In the genomic region with DNA sequence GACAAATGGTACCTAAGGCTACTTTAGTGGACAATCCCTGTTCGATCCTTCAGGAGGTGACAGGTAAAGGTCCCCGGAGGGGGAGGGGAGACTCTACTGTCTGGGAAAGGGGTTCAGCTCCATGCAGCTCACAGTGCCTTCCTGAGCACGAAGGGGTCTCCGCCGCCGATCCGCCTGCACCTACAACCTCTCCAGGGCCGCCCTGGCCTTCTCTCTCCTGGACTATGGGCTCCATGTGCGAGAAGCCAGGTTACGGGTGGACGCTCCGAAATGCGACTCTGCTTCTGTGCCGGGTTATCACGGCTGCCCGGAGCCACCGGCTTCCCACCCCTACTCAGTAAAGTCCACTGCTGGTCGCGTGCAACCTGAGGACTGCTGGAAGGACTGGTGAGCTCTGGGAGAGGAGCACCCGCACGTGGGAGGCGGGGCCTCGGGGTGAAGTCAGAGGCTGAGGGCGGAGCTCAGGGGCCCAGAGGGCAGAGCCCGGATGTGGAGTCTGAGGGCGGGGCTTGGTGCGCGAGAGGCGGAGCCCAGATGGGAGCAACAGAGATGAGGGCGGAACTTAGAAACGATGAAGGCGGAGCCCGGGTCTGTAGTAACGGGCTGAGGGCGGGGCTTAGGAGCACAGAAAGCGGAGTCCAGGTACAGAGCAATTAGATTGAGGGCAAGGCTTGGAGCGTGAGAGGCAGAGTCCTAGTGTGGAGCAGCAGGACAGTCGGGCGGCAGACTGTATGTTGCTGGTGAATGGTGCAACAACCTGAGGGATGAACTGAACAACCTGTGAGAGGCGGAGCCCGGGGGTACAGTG, we compare ENCODE assay signal across 8 mouse cellular contexts. TPM values are rescaled to one million over a fixed set of nuclear protein-coding genes. Genes with fewer than 3 reads are reported as not detected.
A peak's percentile ranks its signal among the peaks of the same experiment; 100 is the strongest.
DNase-seq lines count a peak whose midpoint lies in the region; ATAC-seq and TF ChIP-seq lines count a peak whose summit lies in the region.

No protein-coding gene starts in this region.

- WGBS in hindbrain, postnatal 0 days, result 11% methylated on average over 41 of the region's 41 CpGs

- no peaks in the 10 kb centered on the region for H3K36me3 ChIP-seq in hindbrain, postnatal 0 days (ENCODE audit: insufficient read depth, low read length)

- TF ChIP-seq CTCF in hindbrain, postnatal 0 days (IDR thresholded peaks at IDR 0.05; ENCODE audit: low read depth), result no peak

- peak; percentile 94 to 98 for DNase-seq in adrenal gland, adult (ENCODE audit: inconsistent age in 2 of 2, low spot score in 1 of 2)
- peak; percentile 95 for DNase-seq in embryo, embryonic 10 days (ENCODE audit: low spot score)
- DNase-seq in gastrocnemius, adult 8-10 months (ENCODE audit: low spot score in 2 of 2), result peak; percentile 78 to 86
- peak; percentile 95 for DNase-seq in hindbrain, postnatal 0 days (ENCODE audit: low spot score)
- peak; percentile 92 to 93 for DNase-seq in left cerebral cortex, adult 18-20 months (ENCODE audit: low spot score in 2 of 2)
- peak; percentile 94 for DNase-seq in lung, postnatal 4 days
- DNase-seq in retina, postnatal 7 days (ENCODE audit: low read depth, low spot score), result peak; percentile 84
- DNase-seq in urinary bladder, postnatal 10 days (ENCODE audit: low spot score), result peak; percentile 61

- ATAC-seq in hindbrain, postnatal 0 days, result peak; percentile 100

- no peaks in the 10 kb centered on the region for H3K27me3 ChIP-seq in hindbrain, postnatal 0 days (ENCODE audit: insufficient read depth, low read length)

- peak overlapping the region; percentile 48 for H3K9ac ChIP-seq in hindbrain, postnatal 0 days (replicated peaks; ENCODE audit: low read length)

- peak overlapping the region; percentile 57 for H3K4me3 ChIP-seq in hindbrain, postnatal 0 days (ENCODE audit: low read length)

- H3K27ac ChIP-seq in hindbrain, postnatal 0 days, result no peak overlapping the region

- H3K9me3 ChIP-seq in hindbrain, postnatal 0 days (ENCODE audit: low read length), result no peaks in the 10 kb centered on the region

- no peaks in the 10 kb centered on the region for H3K4me1 ChIP-seq in hindbrain, postnatal 0 days (ENCODE audit: insufficient read depth, low read length)

- peak overlapping the region; percentile 68 for H3K4me2 ChIP-seq in hindbrain, postnatal 0 days (ENCODE audit: low read depth, low read length)

RNA-seq across cellular contexts. Expression of gene 4930444G20Rik, which starts 9.5 kb away (rescaled TPM):
- not detected for total RNA-seq in gastrocnemius, adult 8-10 months (2022)
- not detected in 2 replicates for total RNA-seq in hindbrain, postnatal 0 days (2014; rRNA removed)
- polyA plus RNA-seq in hindbrain, postnatal 0 days (2015; fragmentation: Nextera tagmentation; extraction: Ambion mirVana), result not detected in 2 replicates
- total RNA-seq in left cerebral cortex, adult 18-20 months (2021), result not detected
